Mouse (Mus musculus) CD4-positive helper T cell, adult 2 months (primary cell): Measurements from ENCODE around the gene Mup4.
"Not testable (repeated sequence)": the region's sequence is repeated elsewhere in the genome, so short reads cannot be mapped to it uniquely, and the experiment has no call there.

Source experiments
- DNase-seq: peaks from one replicate; pipeline ENCODE4 v3.0.0-alpha.2; 2012; ENCODE audit warnings: low read depth, missing footprints, low spot score

Mup4 gene

DNA sequence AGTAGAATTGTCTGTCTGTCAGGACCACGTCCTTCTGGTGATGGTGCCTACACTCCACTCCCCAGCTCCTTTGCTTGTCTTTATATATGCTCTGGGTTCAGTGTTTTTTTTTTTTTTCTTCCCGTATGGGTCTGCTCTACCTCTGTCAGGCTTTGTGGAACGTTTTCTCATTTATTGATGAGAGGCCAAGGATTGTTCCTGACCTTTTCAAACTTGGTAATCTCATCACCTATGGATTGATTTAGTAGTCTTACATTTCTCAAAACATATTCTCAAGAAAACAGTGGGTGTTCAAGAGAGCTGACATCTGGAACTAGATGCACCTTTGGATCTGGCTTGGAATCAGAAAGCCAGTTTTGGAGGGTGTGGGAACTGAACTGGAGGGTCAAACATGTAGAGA, at the start of gene Mup4:
TSS of gene Mup4 (minus strand) at position 101 of the 400 bp plus-strand sequence.
- DNase-seq = no peak

DNA sequence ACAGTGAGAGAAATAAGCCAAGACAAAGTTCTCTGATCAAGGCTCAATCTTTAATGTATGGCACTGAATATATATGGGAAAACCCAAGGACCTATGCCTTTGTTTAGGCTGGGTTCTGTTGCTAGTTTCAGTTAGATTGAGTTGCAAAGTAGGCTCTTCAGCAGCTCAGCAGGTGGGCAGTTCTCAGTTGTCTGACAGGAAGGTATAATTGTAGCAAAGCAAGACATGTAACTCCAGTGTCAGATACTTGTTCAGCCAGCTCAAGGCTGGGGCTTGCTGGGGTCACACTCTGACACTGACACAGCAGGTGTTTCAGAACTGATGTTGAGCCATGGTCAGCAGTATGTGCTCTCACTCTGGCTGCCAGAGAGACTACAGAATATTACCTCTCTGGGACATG, 37.4 kb upstream of the Mup4 start:
- not testable (repeated sequence) for DNase-seq

DNA sequence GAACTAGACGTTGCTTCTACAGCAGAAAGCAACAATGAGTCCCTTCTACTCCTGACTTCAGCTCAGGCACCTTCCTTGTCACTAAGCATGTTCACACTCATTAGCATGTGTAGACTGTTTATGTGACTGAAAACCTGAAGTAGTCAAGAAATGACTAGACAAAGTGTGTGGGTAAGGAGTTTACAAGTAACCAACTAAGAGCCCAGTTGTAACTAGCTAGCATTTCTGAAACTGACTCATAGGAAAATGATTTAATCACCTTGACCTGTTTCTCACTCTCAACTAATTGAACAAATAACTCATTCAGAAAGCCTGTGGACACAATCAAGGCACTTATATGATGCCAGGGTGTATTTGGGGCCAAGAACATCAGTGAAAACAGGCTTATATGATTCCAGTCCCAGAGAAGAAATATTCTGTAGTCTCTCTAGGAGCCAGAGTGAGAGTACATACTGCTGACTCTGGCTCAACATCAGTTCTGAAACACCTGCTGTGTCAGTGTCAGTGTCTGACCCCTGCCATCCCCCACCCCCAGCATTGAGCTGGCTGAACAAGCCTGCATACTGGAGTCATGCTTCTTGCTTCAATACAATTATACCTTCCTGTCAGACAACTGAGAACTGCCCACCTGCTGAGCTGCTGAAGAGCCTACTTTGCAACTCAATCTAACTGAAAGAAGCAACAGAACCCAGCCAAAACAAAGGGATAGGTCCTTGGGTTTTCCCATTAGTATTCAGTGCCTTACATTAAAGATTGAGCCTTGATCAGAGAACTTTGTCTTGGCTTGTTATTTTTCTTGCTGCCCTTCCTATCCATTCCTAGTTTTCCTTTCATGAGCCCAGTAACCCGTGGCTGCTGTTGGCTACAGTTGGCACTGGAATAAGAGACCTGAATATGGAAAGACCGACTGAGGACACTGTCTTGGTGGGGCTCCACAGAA, 3.2 kb upstream of the Mup4 start, which contains the start of gene Mup6:
TSS of gene Mup6 (plus strand) at position 890 of the 940 bp plus-strand sequence.
- DNase-seq = no peak

DNA sequence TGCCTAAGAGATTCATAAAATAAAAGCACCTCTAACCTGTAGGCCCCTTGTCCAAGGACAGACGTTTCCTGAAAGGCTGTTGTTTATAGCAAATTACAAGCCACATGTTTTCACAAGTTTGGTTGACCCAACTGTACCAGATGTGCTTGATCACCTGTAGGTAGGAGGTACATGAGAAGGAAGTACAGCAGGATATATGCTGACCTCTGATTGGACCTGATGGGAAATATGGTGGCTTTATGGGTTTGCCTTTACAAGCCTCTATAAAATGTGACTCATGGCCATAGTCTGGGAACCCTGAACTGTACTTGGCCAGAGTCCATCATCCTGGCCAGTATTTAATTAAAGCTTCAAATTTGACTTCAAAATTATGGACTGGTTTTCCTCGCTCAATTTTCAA, 23.0 kb downstream of the Mup4 start:
- DNase-seq = no peak

DNA sequence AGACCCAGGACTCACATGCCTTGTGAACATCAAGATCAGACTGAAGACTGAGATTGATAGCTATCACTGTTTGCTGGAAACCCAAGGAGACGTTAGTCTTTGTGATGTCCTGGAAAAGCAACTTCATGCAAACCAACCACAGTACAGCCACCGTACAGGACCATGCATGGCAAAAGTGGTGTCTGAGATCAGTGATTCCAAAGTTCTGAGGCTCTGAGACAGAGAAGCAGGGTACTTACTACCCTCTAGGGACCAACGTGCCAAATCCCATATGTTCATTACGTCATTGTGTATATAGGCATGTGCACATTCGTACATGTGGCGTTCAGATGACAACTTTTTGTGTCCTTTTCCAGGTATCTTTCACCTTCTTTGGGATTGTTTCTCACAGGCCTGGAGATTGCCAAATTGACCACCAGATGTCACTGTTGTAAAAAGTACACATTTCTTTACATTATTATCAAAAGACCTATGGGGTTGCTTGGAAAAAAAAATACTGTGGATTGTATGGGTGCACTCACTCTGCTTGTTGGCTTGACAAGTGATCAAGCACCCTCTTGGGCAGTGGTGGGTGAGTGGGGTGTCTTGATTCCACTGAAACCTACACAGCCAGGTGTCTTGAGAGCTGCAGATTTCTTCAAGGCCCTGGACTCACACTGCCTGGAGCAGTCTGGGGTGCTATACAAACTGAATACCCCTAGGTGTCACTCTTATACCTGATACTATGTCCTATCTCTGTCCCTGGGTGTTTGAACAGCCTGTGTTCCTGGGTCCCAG, 27.8 kb downstream of the Mup4 start:
- peak; percentile 21 for DNase-seq

DNA sequence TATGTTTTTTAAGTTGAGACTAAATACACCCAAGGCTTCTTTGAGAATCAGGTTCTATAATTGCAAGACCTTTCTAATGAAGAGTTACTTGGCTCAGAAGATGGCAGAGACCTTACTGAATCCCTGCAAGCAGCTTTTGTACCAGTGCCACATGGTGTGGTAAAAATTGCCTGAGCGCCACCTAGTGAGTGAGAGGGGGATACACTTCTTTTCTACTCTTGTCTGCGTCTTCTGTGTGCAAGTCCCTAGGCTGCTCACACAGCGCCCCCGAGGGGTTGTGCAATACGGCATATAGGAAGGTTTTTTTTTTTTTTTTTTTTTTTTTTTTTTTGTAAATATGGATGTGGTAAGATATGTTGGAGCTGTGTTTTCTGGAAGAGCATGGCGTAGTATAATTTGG, 32.2 kb downstream of the Mup4 start:
- peak; percentile 78 for DNase-seq

DNA sequence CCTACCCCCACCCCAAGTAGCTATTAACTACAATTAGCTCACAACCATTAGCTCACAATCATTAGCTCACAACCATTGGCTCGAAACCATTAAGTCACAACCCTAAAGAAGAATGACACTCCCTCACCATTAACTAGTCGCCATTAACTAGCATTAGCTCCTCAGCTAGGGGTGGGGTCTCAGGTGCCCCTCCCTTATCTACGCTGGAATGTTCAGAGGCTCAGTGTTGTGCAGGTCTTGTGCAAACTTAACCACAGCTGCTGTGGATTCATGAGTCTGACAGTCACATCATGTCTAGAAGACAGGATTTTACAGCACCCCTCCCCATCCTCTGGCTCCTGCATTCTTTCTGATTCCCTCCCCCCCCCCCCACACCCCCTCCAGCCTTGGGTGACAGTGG, 32.8 kb downstream of the Mup4 start:
- DNase-seq = no peak

DNA sequence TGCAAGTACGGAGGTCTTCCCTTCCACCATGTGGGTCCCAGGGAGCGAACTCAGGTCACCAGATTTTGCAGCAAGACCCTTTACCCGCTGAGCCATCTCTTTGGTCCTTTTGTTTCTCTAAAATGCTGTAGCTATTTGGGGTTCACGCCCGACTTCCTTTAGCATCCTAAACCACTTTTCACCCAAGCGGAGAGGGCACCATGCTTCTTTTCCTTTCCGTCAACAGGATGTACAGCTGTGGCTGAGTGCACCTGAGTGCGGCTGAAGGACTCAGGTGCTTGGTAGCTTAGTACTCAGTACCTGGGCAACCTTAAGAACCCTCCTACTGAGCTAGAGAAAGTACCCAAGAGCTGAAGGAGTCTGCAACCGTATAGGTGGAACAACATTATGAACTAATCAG, 35.4 kb downstream of the Mup4 start:
- no peak for DNase-seq

DNA sequence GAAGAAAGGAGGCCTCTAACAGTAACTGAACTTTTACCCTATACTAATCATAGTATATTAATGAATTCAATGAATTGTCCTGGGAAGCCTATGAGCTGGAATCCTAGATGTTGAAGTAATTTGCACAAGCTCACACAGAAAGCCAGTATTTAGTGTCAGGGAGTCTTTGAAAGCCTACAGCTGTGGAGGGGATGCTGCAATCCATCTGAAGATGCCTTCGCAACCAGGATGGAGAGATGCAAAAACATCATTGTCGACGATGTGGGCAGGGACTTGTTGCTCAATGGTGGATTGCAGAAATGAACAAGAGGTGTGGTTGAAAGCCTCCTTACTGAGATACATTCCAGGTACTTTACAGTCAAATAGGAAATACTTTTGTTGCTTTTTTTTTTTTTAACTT, 42.5 kb downstream of the Mup4 start:
- DNase-seq = no peak

DNA sequence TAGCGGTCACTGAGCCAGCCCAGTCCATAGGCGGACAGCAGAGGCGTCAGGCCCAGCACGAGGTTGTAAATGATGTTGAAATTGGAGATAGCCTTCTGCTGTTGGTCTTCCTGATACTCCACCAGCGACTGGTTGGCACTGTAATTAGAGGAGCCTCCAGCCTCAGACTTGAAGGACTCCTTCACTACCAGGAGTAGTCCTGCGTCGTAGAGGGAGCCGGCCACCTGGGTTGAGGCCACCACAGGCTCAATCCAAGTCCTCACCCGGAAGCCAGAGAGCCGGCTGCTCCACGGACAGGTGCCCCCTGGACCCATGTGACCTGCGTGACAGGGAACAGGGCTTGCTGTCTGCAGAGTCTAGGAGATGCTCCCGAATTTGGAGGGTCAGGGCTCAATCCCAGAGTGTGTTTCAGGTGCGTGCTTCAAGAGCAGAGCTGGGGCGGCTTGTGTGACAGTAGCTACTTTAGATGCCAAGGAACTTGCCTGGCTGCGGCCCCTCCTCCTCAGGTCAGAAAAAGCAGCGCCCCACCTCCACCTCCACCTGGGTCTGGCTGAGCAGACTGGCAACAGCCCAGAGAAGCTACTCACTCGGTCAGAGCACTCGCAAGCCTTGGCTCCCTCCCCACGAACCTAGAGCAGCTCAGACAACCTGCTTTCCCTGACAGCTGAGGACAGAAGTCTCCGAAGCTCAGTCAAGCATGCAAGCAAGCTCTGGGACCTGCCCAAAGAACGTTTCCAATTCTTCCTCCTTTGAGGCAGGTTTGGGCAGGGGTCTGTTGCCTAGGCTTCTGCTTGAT, 45.7 kb downstream of the Mup4 start, which contains the start of gene Slc46a2:
TSS of gene Slc46a2 (minus strand) at position 449 of the 796 bp plus-strand sequence.
- no peak for DNase-seq

DNA sequence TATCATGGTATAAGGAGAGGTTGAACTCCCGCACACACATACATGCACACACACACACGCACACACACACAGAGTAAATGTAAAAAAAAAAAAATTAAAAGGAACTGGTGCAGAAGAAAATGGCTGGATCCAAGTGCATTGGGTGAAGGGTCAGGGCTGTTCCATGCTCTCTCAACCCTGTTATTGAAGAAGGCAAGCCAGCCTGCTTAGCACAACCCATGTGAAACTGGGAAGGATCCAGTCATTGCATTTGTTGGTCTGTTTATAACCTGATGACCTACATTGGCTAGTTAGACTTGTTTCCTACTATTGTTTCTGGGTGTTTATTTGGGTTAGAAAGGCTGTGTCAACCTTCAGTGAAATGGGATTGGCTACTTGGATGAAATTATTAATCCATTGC, 51.7 kb downstream of the Mup4 start:
- DNase-seq = no peak

DNA sequence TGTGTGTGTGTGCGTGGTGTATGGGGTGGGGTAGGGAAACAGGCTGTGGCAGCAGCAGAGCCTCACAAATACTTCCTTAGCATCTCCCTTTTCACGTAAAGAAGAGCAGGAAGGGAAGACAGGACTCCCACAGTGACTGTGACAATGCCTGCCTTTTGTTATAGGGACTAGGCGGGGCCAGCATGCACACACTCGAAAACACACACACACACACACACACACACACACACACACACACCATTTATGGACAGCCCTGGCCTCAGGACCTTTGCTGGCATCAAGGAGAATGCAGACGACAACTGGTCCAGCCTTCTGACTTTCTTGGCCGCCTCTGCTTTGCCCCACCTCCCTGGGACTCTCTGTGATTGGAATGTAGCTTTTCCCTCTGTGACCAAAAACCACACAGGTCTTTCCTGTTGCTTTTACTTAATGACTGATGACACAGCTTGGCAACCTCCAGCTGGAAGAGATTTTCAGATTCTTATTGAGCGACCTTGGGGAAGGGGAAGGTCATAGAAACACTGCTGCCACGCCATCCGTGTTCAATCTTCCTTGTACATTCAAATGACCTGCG, 52.8 kb downstream of the Mup4 start:
- no peak for DNase-seq

DNA sequence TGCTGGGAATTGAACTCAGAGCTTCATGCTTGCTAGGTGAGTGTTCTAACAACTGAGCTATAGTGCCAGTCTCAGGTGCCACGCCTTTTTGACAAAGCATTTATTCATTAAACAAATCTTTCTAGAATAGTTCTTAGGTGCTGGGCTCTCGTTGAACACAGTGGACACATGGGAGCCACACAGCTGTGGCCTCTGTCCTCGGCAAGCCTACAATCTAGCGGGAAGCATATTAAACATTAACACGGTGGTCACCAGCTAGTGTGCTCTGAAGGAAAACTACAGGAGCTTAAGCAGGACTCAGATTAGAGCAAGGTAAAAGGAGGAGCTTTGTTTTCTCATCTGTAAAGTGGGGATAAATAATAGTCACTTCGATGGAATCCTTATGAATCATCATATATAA, 53.4 kb downstream of the Mup4 start:
- no peak for DNase-seq
